Mouse (Mus musculus): ENCODE data around the gene Car14.
"Not testable (repeated sequence)": the region's sequence is repeated elsewhere in the genome, so short reads cannot be mapped to it uniquely, and the experiment has no call there.

Car14 gene

GRCm38 (mm10) chr3:95925087-95925486, 20.6 kb upstream of the Car14 start:
- DNase-seq (ENCODE audit: low spot score in 2 of 2), result no peak

- no peak for DNase-seq (ENCODE audit: low spot score in 2 of 2)
These were observed 19.7 kb upstream of the Car14 start for GRCm38 (mm10) chr3:95924185-95924584.

GRCm38 (mm10) chr3:95923429-95923828, 18.9 kb upstream of the Car14 start:
- DNase-seq (ENCODE audit: low spot score in 2 of 2), result not testable (repeated sequence)

- not testable (repeated sequence) for DNase-seq (ENCODE audit: low spot score in 2 of 2)
These were observed 16.0 kb upstream of the Car14 start for GRCm38 (mm10) chr3:95920532-95920931.

GRCm38 (mm10) chr3:95916760-95917159, 12.3 kb upstream of the Car14 start:
- DNase-seq (ENCODE audit: low spot score in 2 of 2), result no peak

- no peak for DNase-seq (ENCODE audit: low spot score in 2 of 2)
These were observed 10.2 kb upstream of the Car14 start for GRCm38 (mm10) chr3:95914706-95915105.

GRCm38 (mm10) chr3:95907613-95908012, 3.1 kb upstream of the Car14 start:
- no peak for DNase-seq (ENCODE audit: low spot score in 2 of 2)

- DNase-seq (ENCODE audit: low spot score in 2 of 2), result peak in 1 of 2 experiments; percentile 38
These were observed 2.4 kb upstream of the Car14 start for GRCm38 (mm10) chr3:95906860-95907259.

- peak in 1 of 2 experiments; percentile 44 for DNase-seq (ENCODE audit: low spot score in 2 of 2)
These were observed 1.5 kb upstream of the Car14 start for GRCm38 (mm10) chr3:95905940-95906492.

GRCm38 (mm10) chr3:95905146-95905939, 852 bp upstream of the Car14 start:
- DNase-seq (ENCODE audit: low spot score in 2 of 2), result no peak

GRCm38 (mm10) chr3:95903753-95904502, 563 bp downstream of the Car14 start:
- DNase-seq (ENCODE audit: low spot score in 2 of 2), result no peak

- DNase-seq (ENCODE audit: low spot score in 2 of 2), result no peak
These were observed 1.8 kb downstream of the Car14 start for GRCm38 (mm10) chr3:95902643-95903042.

GRCm38 (mm10) chr3:95902373-95902625, 2.2 kb downstream of the Car14 start:
- no peak for DNase-seq (ENCODE audit: low spot score in 2 of 2)

GRCm38 (mm10) chr3:95901616-95902372, 2.7 kb downstream of the Car14 start:
- DNase-seq (ENCODE audit: low spot score in 2 of 2), result no peak

GRCm38 (mm10) chr3:95899800-95900524, 4.5 kb downstream of the Car14 start:
- DNase-seq (ENCODE audit: low spot score in 2 of 2), result no peak

GRCm38 (mm10) chr3:95895501-95895900, 9.0 kb downstream of the Car14 start:
- not testable (repeated sequence) for DNase-seq (ENCODE audit: low spot score in 2 of 2)

- DNase-seq (ENCODE audit: low spot score in 2 of 2), result peak in 1 of 2 experiments; percentile 25
These were observed 10.0 kb downstream of the Car14 start for GRCm38 (mm10) chr3:95894317-95895160.

GRCm38 (mm10) chr3:95893606-95894316, 10.7 kb downstream of the Car14 start, which contains the start of gene Aph1a:
Gene Aph1a, plus strand, starts transcription at chr3:95893969.
- DNase-seq (ENCODE audit: low spot score in 2 of 2), result peak; percentile 80 to 90

GRCm38 (mm10) chr3:95893126-95893525, 11.4 kb downstream of the Car14 start:
- no peak for DNase-seq (ENCODE audit: low spot score in 2 of 2)

All from cerebellum, postnatal 4 days (tissue).